Mouse (Mus musculus) C2C12 (cell line): Measurements from ENCODE around the gene Gtf3c5.

Experiments
- CEBPB ChIP-seq: IDR thresholded peaks from one replicate; pipeline ENCODE4 v1.6.1; 2011; ENCODE audit warnings: low read depth, mild to moderate bottlenecking, control low read depth, moderate library complexity
- CTCF ChIP-seq: IDR thresholded peaks from one replicate; pipeline ENCODE4 v1.5.1; 2011; ENCODE audit not compliant: control insufficient read depth, insufficient read depth, insufficient read length
- FOSL1 ChIP-seq: IDR thresholded peaks from one replicate; pipeline ENCODE4 v1.8.0; 2011; ENCODE audit warnings: mild to moderate bottlenecking, low read length; ENCODE audit not compliant: poor library complexity, insufficient read depth, severe bottlenecking
- MAX ChIP-seq: IDR thresholded peaks from one replicate; pipeline ENCODE4 v1.6.1; 2011; ENCODE audit warnings: mild to moderate bottlenecking, control low read depth
- USF1 ChIP-seq: IDR thresholded peaks from one replicate; pipeline ENCODE4 v1.6.1; 2011; ENCODE audit warnings: low read depth, mild to moderate bottlenecking, control low read depth, moderate library complexity

DNA sequence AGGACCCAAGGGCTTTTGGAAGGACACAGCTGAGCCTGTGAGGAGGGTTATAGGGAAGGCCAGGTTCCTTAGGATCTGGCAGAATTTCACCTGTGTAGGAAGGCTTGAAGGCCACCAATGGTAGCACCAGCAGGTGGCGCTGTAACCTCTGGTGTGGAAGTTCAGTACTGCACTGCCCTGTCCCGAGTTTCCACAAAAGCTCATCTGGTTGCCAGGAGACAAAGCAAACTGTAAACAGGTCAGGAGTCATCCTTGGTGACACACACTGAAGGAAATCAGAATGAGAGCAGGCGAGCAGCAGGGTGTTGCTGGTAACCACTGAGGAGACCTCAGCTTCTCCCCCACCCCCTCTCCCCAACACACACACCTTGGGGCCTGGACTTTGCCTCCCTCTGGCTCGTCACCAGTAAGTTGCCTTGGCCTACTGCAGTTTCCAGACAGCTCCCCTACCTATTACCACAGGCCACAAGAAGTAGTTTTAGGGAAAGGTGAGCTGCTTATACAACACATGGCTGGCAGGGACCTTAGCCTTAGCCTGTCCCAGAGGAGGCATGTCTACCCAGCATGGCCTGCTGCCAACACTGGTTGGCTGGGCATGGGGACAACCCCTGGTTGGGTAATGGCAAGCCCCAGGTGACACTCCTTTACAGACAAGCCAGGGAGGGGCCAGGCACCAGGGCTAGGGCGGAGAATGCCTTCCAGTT, 66.2 kb downstream of the Gtf3c5 start:
- TF ChIP-seq CTCF, result peak; percentile 80
- no peak for TF ChIP-seq USF1
- no peak for TF ChIP-seq FOSL1
- no peak for TF ChIP-seq CEBPB
- TF ChIP-seq MAX, result peak; percentile 15
